Mouse (Mus musculus): ENCODE measurements at regions not wholly inside any gene's neighbourhood (a gene's known extent, or its start where the extent isn't known, plus 50 kb on each side); places are given as distances from the start of the nearest gene placed in this dataset.

GRCm38 (mm10) chr1:75983487-75983886 lies 437.4 kb downstream of the Slc4a3 start:
- H3K4me2 ChIP-seq, result no peak overlapping the region
- H3K9ac ChIP-seq, result no peak overlapping the region
- no peak overlapping the region for H3K27ac ChIP-seq
- no peaks in the 10 kb centered on the region for H3K9me3 ChIP-seq
- no peak for ATAC-seq (ENCODE audit: borderline replicate concordance, extremely low read depth, low FRiP score, low TSS enrichment)
- no peaks in the 10 kb centered on the region for H3K27me3 ChIP-seq
- WGBS, result 91% methylated on average over 3 of the region's 3 CpGs
- no peaks in the 10 kb centered on the region for H3K4me1 ChIP-seq
- H3K4me3 ChIP-seq, result no peak overlapping the region
- H3K36me3 ChIP-seq, result no peaks in the 10 kb centered on the region

- Histone ChIP-seq H3K27ac (no peak overlapping the region), H3K9me3 (no peaks in the 10 kb centered on the region), H3K9ac (no peak overlapping the region), H3K36me3 (no peaks in the 10 kb centered on the region), H3K4me1 (no peaks in the 10 kb centered on the region), H3K27me3 (no peaks in the 10 kb centered on the region), H3K4me3 (no peak overlapping the region), H3K4me2 (no peak overlapping the region)
- 72% methylated on average over 3 of the region's 3 CpGs for WGBS
- ATAC-seq (ENCODE audit: borderline replicate concordance, extremely low read depth, low FRiP score, low TSS enrichment), result no peak
These were observed 442.4 kb downstream of the Slc4a3 start for GRCm38 (mm10) chr1:75988496-75988895.

GRCm38 (mm10) chr1:75992039-75992438 lies 446.0 kb downstream of the Slc4a3 start:
- Histone ChIP-seq H3K9ac (no peak overlapping the region), H3K27ac (no peak overlapping the region), H3K9me3 (no peaks in the 10 kb centered on the region), H3K36me3 (no peaks in the 10 kb centered on the region), H3K27me3 (no peaks in the 10 kb centered on the region), H3K4me1 (no peaks in the 10 kb centered on the region), H3K4me2 (no peak overlapping the region), H3K4me3 (no peak overlapping the region)
- 67% methylated on average over 3 of the region's 3 CpGs for WGBS
- no peak for ATAC-seq (ENCODE audit: borderline replicate concordance, extremely low read depth, low FRiP score, low TSS enrichment)

- no peak for ATAC-seq (ENCODE audit: borderline replicate concordance, extremely low read depth, low FRiP score, low TSS enrichment)
- H3K36me3 ChIP-seq, result no peaks in the 10 kb centered on the region
- H3K9me3 ChIP-seq, result no peaks in the 10 kb centered on the region
- H3K9ac ChIP-seq, result no peak overlapping the region
- no peaks in the 10 kb centered on the region for H3K27me3 ChIP-seq
- H3K4me3 ChIP-seq, result no peak overlapping the region
- H3K27ac ChIP-seq, result no peak overlapping the region
- H3K4me1 ChIP-seq, result no peaks in the 10 kb centered on the region
- WGBS, result 78% methylated on average over 3 of the region's 3 CpGs
- H3K4me2 ChIP-seq, result no peak overlapping the region
These were observed 451.2 kb downstream of the Slc4a3 start for GRCm38 (mm10) chr1:75997222-75997621.

- no peaks in the 10 kb centered on the region for H3K4me1 ChIP-seq
- H3K4me3 ChIP-seq, result no peak overlapping the region
- no peak overlapping the region for H3K9ac ChIP-seq
- no peak overlapping the region for H3K27ac ChIP-seq
- H3K4me2 ChIP-seq, result no peak overlapping the region
- no peaks in the 10 kb centered on the region for H3K9me3 ChIP-seq
- H3K27me3 ChIP-seq, result no peaks in the 10 kb centered on the region
- WGBS, result 82% methylated on average over 9 of the region's 9 CpGs
- no peak for ATAC-seq (ENCODE audit: borderline replicate concordance, extremely low read depth, low FRiP score, low TSS enrichment)
- H3K36me3 ChIP-seq, result no peaks in the 10 kb centered on the region
These were observed 455.1 kb downstream of the Slc4a3 start for GRCm38 (mm10) chr1:76001124-76001523.

GRCm38 (mm10) chr1:76009601-76010000 lies 463.5 kb downstream of the Slc4a3 start:
- no peaks in the 10 kb centered on the region for H3K27me3 ChIP-seq
- no peak for ATAC-seq (ENCODE audit: borderline replicate concordance, extremely low read depth, low FRiP score, low TSS enrichment)
- H3K4me2 ChIP-seq, result no peak overlapping the region
- no peaks in the 10 kb centered on the region for H3K9me3 ChIP-seq
- 20% methylated on average over 3 of the region's 3 CpGs for WGBS
- no peak overlapping the region for H3K27ac ChIP-seq
- 0 out of 2 replicates have a peak, but pooled peaks cover 6% of the 10 kb centered on the region for H3K4me1 ChIP-seq
- no peaks in the 10 kb centered on the region for H3K36me3 ChIP-seq
- no peak overlapping the region for H3K4me3 ChIP-seq
- no peak overlapping the region for H3K9ac ChIP-seq

- WGBS, result 67% methylated on average over 4 of the region's 4 CpGs
- Histone ChIP-seq H3K9me3 (no peaks in the 10 kb centered on the region), H3K4me1 (0 out of 2 replicates have a peak, but pooled peaks cover 6% of the 10 kb centered on the region), H3K9ac (no peak overlapping the region), H3K36me3 (no peaks in the 10 kb centered on the region), H3K27me3 (no peaks in the 10 kb centered on the region), H3K4me3 (no peak overlapping the region), H3K27ac (no peak overlapping the region), H3K4me2 (no peak overlapping the region)
- no peak for ATAC-seq (ENCODE audit: borderline replicate concordance, extremely low read depth, low FRiP score, low TSS enrichment)
These were observed 464.2 kb downstream of the Slc4a3 start for GRCm38 (mm10) chr1:76010212-76010800.

GRCm38 (mm10) chr1:76018588-76018987 lies 472.5 kb downstream of the Slc4a3 start:
- Histone ChIP-seq H3K9ac (no peak overlapping the region), H3K4me1 (no peaks in the 10 kb centered on the region), H3K4me3 (no peak overlapping the region), H3K4me2 (peak overlapping the region; percentile 6; the same call in 1 of the 2 replicates), H3K27me3 (no peaks in the 10 kb centered on the region), H3K9me3 (no peaks in the 10 kb centered on the region), H3K36me3 (no peaks in the 10 kb centered on the region), H3K27ac (peak overlapping the region; percentile 80)
- 58% methylated on average over 6 of the region's 6 CpGs for WGBS
- no peak for ATAC-seq (ENCODE audit: borderline replicate concordance, extremely low read depth, low FRiP score, low TSS enrichment)

- no peaks in the 10 kb centered on the region for H3K9me3 ChIP-seq
- H3K36me3 ChIP-seq, result no peaks in the 10 kb centered on the region
- WGBS, result 36% methylated on average over 11 of the region's 11 CpGs
- no peaks in the 10 kb centered on the region for H3K27me3 ChIP-seq
- no peak overlapping the region for H3K4me3 ChIP-seq
- no peak overlapping the region for H3K4me2 ChIP-seq
- H3K4me1 ChIP-seq, result no peaks in the 10 kb centered on the region
- peak; percentile 79 for ATAC-seq (ENCODE audit: borderline replicate concordance, extremely low read depth, low FRiP score, low TSS enrichment)
- H3K9ac ChIP-seq, result no peak overlapping the region
- peak overlapping the region; percentile 80 for H3K27ac ChIP-seq
These were observed 473.0 kb downstream of the Slc4a3 start for GRCm38 (mm10) chr1:76019071-76019470.

- H3K36me3 ChIP-seq, result no peaks in the 10 kb centered on the region
- H3K9me3 ChIP-seq, result no peaks in the 10 kb centered on the region
- H3K9ac ChIP-seq, result no peak overlapping the region
- H3K4me1 ChIP-seq, result no peaks in the 10 kb centered on the region; the same call in 1 of the 2 replicates
- 38% methylated on average over 3 of the region's 3 CpGs for WGBS
- no peaks in the 10 kb centered on the region for H3K27me3 ChIP-seq
- ATAC-seq (ENCODE audit: borderline replicate concordance, extremely low read depth, low FRiP score, low TSS enrichment), result peak; percentile 52; the same call in 1 of the 2 replicates
- H3K4me3 ChIP-seq, result no peak overlapping the region
- peak overlapping the region; percentile 78 for H3K27ac ChIP-seq
- no peak overlapping the region for H3K4me2 ChIP-seq
These were observed 478.6 kb downstream of the Slc4a3 start for GRCm38 (mm10) chr1:76024650-76025049.

- no peaks in the 10 kb centered on the region for H3K27me3 ChIP-seq
These were observed 479.3 kb downstream of the Slc4a3 start for GRCm38 (mm10) chr1:76025389-76025788.

GRCm38 (mm10) chr1:76029059-76029458 lies 483.0 kb downstream of the Slc4a3 start:
- no peak for ATAC-seq (ENCODE audit: borderline replicate concordance, extremely low read depth, low FRiP score, low TSS enrichment)
- Histone ChIP-seq H3K9ac (no peak overlapping the region), H3K4me2 (no peak overlapping the region), H3K9me3 (no peaks in the 10 kb centered on the region), H3K27me3 (no peaks in the 10 kb centered on the region), H3K27ac (no peak overlapping the region), H3K4me1 (peaks cover 16% of the 10 kb centered on the region), H3K4me3 (no peak overlapping the region), H3K36me3 (no peaks in the 10 kb centered on the region)
- 96% methylated on average over 1 of the region's 1 CpGs for WGBS

More at GRCm38 (mm10) chr1:76025389-76025788, 479.3 kb downstream of the Slc4a3 start:
- ATAC-seq (ENCODE audit: borderline replicate concordance, extremely low read depth, low FRiP score, low TSS enrichment), result no peak
- H3K4me1 ChIP-seq, result no peaks in the 10 kb centered on the region; the same call in 1 of the 2 replicates
- H3K4me3 ChIP-seq, result no peak overlapping the region
- peak overlapping the region; percentile 46 for H3K27ac ChIP-seq
- WGBS, result 55% methylated on average over 4 of the region's 4 CpGs
- no peaks in the 10 kb centered on the region for H3K36me3 ChIP-seq
- H3K9me3 ChIP-seq, result no peaks in the 10 kb centered on the region
- H3K9ac ChIP-seq, result no peak overlapping the region
- no peak overlapping the region for H3K4me2 ChIP-seq

Data from lung, embryonic 15.5 days (tissue).